Mouse (Mus musculus) kidney, embryonic 15.5 days (tissue): ENCODE results near the gene Atrn. TPM values are rescaled to one million over a fixed set of nuclear protein-coding genes. Genes with fewer than 3 reads are reported as not detected.

ENCODE experiments used
- ATAC-seq: fragments of 200-750 bp; cut with Nextera tagmentation; replicated peaks from 2 replicates; pipeline ENCODE4 v1.8.0; 2017; ENCODE audit warnings: moderate TSS enrichment; ENCODE audit not compliant: low FRiP score
- H3K27ac ChIP-seq: fragments of 300-500 bp; sonication (generic); 2 replicates; pipeline ENCODE4 v1.5.1; 2015; ENCODE audit warnings: mild to moderate bottlenecking, inconsistent platforms
- H3K27me3 ChIP-seq: fragments of 300-500 bp; sonication (generic); 2 replicates; pipeline ENCODE4 v1.6.1; 2015; ENCODE audit warnings: inconsistent platforms
- H3K36me3 ChIP-seq: fragments of 300-500 bp; sonication (generic); 2 replicates; pipeline ENCODE4 v1.6.1; 2015; ENCODE audit warnings: inconsistent platforms
- H3K4me1 ChIP-seq: fragments of 300-500 bp; sonication (generic); 2 replicates; pipeline ENCODE4 v1.6.1; 2015; ENCODE audit warnings: inconsistent platforms
- H3K4me2 ChIP-seq: fragments of 300-500 bp; sonication (generic); 2 replicates; pipeline ENCODE4 v1.6.1; 2015; ENCODE audit warnings: moderate library complexity, mild to moderate bottlenecking, inconsistent platforms
- H3K4me3 ChIP-seq: fragments of 300-500 bp; sonication (generic); replicated peaks from 2 replicates; pipeline ENCODE4 v1.5.1; 2015; ENCODE audit warnings: mild to moderate bottlenecking, inconsistent platforms
- H3K9ac ChIP-seq: fragments of 300-500 bp; sonication (generic); 2 replicates; pipeline ENCODE4 v1.6.1; 2015; ENCODE audit warnings: mild to moderate bottlenecking, inconsistent platforms
- H3K9me3 ChIP-seq: fragments of 300-500 bp; sonication (generic); replicated peaks from 2 replicates; pipeline ENCODE4 v1.6.1; 2016; ENCODE audit warnings: inconsistent platforms
- WGBS: fragments of 180-500 bp; shearing (Covaris S2); methylation state at CpG from one replicate; pipeline ENCODE4 v1.1.7; 2015; ENCODE audit warnings: mixed read lengths; 5-methylcytosine and 5-hydroxymethylcytosine counted together
- microRNA-seq: library from miRNA; unstranded; fragments of <30 nt; microRNA quantifications from one replicate; pipeline ENCODE4, GENCODE M21; 2016
- polyA plus RNA-seq: library from polyadenylated mRNA; unstranded; fragments of >200 nt; fragmentation: Nextera tagmentation; extraction: Ambion mirVana; gene quantifications from 2 replicates; pipeline ENCODE4 v1.2.1, GENCODE M21; 2015

Gene Atrn
- polyA plus RNA-seq, 1 experiment from 2014 or later = 8.2 TPM

DNA sequence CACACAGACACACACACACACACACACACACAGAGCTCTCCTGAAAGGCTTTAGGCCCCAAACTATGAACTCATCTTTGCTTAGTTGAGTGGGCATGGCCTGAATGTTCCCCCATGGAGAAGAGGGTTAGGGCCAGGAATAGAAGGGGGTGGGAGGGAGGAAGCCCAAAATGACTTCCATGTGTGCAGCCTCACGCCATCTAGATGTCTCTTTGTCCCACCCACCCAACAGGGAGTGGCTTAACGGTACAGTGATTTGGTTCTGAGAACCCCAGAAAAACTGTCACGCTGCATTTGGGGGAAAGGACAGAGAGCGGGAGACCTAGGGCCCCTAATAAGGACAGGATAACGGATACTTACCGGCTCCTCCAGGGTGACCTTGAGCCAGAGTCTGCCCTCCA lies 154.5 kb downstream of the Atrn start:
- Histone ChIP-seq H3K9ac (no peak overlapping the region), H3K4me3 (no peak overlapping the region), H3K36me3 (no peaks in the 10 kb centered on the region), H3K4me1 (peaks cover 39% of the 10 kb centered on the region), H3K27ac (no peak overlapping the region), H3K4me2 (no peak overlapping the region), H3K9me3 (no peaks in the 10 kb centered on the region), H3K27me3 (peaks cover 41% of the 10 kb centered on the region)
- no peak for ATAC-seq
- 49% methylated on average over 6 of the region's 6 CpGs for WGBS

DNA sequence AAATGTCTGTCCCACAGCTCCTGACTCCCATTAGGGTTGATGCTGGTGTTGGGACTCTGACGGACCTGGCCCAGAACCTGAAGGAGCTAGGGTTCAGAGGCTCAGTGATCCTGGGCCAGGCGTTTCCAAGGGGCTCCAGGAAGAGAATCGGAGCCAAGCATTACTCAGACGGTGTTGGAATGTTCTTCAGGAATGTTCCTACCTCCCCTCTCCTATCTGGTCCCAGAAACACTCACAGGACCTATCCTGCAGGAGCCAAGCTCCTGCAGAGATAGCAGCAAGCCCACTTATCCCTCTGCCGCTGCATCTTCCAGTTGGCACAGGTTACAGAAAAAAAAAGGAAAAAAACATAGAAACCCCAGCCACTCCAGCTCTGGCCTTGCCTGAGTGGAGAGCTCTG lies 155.3 kb downstream of the Atrn start:
- Histone ChIP-seq H3K9ac (no peak overlapping the region), H3K27me3 (peaks cover 40% of the 10 kb centered on the region), H3K36me3 (no peaks in the 10 kb centered on the region), H3K27ac (no peak overlapping the region), H3K4me2 (no peak overlapping the region), H3K4me1 (peaks cover 35% of the 10 kb centered on the region), H3K9me3 (no peaks in the 10 kb centered on the region), H3K4me3 (no peak overlapping the region)
- no peak for ATAC-seq
- 63% methylated on average over 5 of the region's 5 CpGs for WGBS

DNA sequence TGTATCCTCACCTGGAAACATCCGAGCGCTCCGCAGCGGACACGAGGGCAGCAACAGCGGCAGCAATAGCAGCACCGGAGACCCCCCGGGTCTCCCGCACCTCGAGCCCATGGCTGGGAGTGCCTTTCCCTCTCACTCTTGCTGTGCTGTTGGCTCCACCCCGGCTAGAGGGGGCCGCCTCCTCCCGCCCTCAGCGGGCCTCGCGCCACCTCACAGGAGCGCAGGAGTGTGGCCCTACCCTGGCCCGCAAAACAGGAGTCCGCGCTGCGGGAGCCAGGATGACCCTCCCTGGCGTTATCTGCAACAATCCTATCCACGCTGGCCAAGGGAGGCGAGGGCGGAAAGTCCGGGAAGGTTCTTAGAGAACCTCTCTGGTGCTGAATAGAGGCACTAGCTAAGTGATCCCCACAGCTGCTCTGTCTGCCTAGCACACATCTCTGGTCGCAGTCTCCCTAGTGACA lies 157.1 kb downstream of the Atrn start, which contains the start of gene Adam33:
Adam33 (minus strand) TSS at position 411 of the 461 bp plus-strand sequence.
- peaks cover 39% of the 10 kb centered on the region for H3K4me1 ChIP-seq
- H3K4me3 ChIP-seq = peak within 1 kb of the TSS; percentile 27
- no peak within 1 kb of the TSS for H3K27ac ChIP-seq
- 2% methylated on average over 22 of the region's 27 CpGs for WGBS
- peak within 1 kb of the TSS; percentile 65 for H3K4me2 ChIP-seq
- ATAC-seq = peak; percentile 60; the same call in 1 of the 2 replicates
- H3K36me3 ChIP-seq = no peaks in the 10 kb centered on the region
- no peaks in the 10 kb centered on the region for H3K9me3 ChIP-seq
- peaks cover 40% of the 10 kb centered on the region for H3K27me3 ChIP-seq
- H3K9ac ChIP-seq = peak within 1 kb of the TSS; percentile 33; the same call in 1 of the 2 replicates

DNA sequence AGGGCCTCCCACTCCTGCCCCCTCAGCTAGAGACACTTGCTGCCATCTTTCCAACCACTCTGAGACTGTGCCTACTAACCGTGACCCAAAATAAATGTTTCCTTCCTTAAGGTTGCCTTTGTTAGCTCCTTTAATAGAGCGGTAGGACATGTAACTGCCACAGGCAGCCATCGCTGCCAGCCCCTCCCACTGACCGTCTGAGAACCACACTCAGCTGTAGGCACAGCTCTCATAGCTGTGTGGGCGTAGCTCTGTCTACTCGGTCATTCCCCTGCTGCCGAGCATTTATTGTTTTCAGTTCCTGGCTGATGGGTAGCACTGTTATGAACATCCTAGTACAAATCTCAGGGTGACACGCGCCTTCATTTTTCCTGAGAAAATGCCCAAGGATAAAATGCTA lies 160.0 kb downstream of the Atrn start:
- ATAC-seq = no peak
- no peak overlapping the region for H3K4me3 ChIP-seq
- H3K4me1 ChIP-seq = peaks cover 16% of the 10 kb centered on the region
- H3K9ac ChIP-seq = no peak overlapping the region
- H3K36me3 ChIP-seq = no peaks in the 10 kb centered on the region
- H3K4me2 ChIP-seq = no peak overlapping the region
- peaks cover 40% of the 10 kb centered on the region for H3K27me3 ChIP-seq
- no peak overlapping the region for H3K27ac ChIP-seq
- WGBS = 53% methylated on average over 9 of the region's 9 CpGs
- no peaks in the 10 kb centered on the region for H3K9me3 ChIP-seq

DNA sequence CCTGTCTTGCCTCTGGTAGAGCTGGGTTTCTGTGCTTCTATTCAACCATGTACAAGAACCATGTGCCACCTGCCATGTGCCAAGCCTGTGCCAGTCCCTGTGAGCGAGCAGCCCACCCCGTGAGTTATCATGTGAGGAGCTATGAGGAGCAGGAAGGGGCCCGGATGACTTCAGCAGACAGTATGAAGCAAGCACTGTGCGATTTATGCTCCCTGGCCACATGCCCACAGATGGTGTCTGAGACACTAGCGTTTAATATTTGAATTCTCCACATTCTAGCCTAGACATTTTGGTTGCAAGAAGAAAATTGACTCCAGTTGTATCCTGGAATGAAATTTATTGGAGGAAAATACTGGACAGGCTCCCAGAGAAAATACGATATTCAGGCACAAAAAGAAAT lies 161.2 kb downstream of the Atrn start:
- no peaks in the 10 kb centered on the region for H3K9me3 ChIP-seq
- peaks cover 16% of the 10 kb centered on the region for H3K4me1 ChIP-seq
- no peak overlapping the region for H3K4me2 ChIP-seq
- H3K27ac ChIP-seq = no peak overlapping the region
- no peak for ATAC-seq
- no peaks in the 10 kb centered on the region for H3K36me3 ChIP-seq
- no peak overlapping the region for H3K4me3 ChIP-seq
- WGBS = 57% methylated on average over 6 of the region's 6 CpGs
- H3K9ac ChIP-seq = no peak overlapping the region
- peaks cover 29% of the 10 kb centered on the region for H3K27me3 ChIP-seq

DNA sequence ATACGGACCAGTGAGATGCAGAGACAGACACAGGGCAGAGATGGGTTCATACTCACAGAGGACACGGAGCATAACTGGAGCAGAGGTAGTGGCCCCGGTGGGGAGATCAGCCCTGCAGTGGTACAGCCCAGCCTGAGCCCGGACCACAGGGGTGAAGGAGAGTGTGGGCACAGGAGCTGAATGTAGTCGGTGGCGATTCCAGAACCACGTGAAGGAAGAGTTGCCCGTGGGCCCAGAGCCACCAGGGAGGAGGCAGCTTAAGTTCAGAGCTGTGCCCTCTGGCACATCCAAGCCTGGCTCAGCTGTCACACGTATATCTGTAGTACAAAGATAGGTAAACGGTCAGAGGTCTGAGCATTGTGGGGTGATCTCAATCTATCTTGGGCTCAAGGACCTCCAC lies 166.2 kb downstream of the Atrn start:
- no peak for ATAC-seq
- no peak overlapping the region for H3K4me2 ChIP-seq
- H3K9me3 ChIP-seq = no peaks in the 10 kb centered on the region
- H3K27me3 ChIP-seq = no peaks in the 10 kb centered on the region
- WGBS = 88% methylated on average over 10 of the region's 10 CpGs
- H3K36me3 ChIP-seq = no peaks in the 10 kb centered on the region
- no peak overlapping the region for H3K4me3 ChIP-seq
- no peak overlapping the region for H3K9ac ChIP-seq
- H3K27ac ChIP-seq = no peak overlapping the region
- no peaks in the 10 kb centered on the region for H3K4me1 ChIP-seq

Small RNA genes within 50 kb of the gene (microRNA-seq; reads per million reads assigned to microRNA genes)
- gene Mir6973b = not detected

Other genes starting within 250 kb of the Atrn start
- gene Ddrgk1, start 241.8 kb upstream of the Atrn start, polyA plus RNA-seq = 64.7 and 76.8 TPM in 2 replicates
- 118 and 120 TPM in 2 replicates for gene Itpa, start 238.9 kb upstream of the Atrn start, polyA plus RNA-seq
- 2.4 TPM in 2 replicates for gene Slc4a11, start 209.0 kb upstream of the Atrn start, polyA plus RNA-seq
- gene 4930402H24Rik, start 89 bp upstream of the Atrn start, polyA plus RNA-seq = 35.1 and 40.6 TPM in 2 replicates
- gene Gfra4, start 136.6 kb downstream of the Atrn start, polyA plus RNA-seq = 15.1 and 17.0 TPM in 2 replicates
- 3.6 and 4.9 TPM in 2 replicates for gene Adam33, start 157.3 kb downstream of the Atrn start, polyA plus RNA-seq
- 0.35 and 0.49 TPM in 2 replicates for gene Siglec1, start 180.3 kb downstream of the Atrn start, polyA plus RNA-seq
- 20.3 and 21.3 TPM in 2 replicates for gene Hspa12b, start 220.8 kb downstream of the Atrn start, polyA plus RNA-seq
- gene Gm11037, start 227.0 kb downstream of the Atrn start, polyA plus RNA-seq = not detected in 2 replicates